Comparison of ENCODE assay signal across 17 mouse cellular contexts in genomic region chr6:33999530-33999929, GRCm38 (mm10). TPM values are rescaled to one million over a fixed set of nuclear protein-coding genes. Genes with fewer than 3 reads are reported as not detected.
"Had no signal": no experiment of that assay in that cellular context is flagged by ENCODE, and none has a peak within 500 bp of the region (broad histone marks: within the 10 kb centered on the region; RNA-seq: fewer than 3 reads in every experiment).

No protein-coding gene starts in this region.

- H3K27ac ChIP-seq: limb, embryonic 12.5 days; liver, embryonic 13.5 days; lung, embryonic 15.5 days; macrophage; midbrain, embryonic 12.5 days; neural tube, embryonic 12.5 days had no signal

- H3K9ac ChIP-seq: limb, embryonic 12.5 days; liver, embryonic 13.5 days; liver, postnatal 0 days; lung, embryonic 15.5 days; midbrain, embryonic 12.5 days; neural tube, embryonic 12.5 days had no signal

- DNase-seq: kidney, adult 8-10 months; kidney, postnatal 25 days; liver; liver, embryonic 13.5 days; liver, postnatal 0 days; lung, postnatal 14 days; right cerebral cortex, postnatal 25 days; thymus, postnatal 36 days had no signal

- ATAC-seq: liver, postnatal 0 days had no signal

- H3K4me3 ChIP-seq: limb, embryonic 12.5 days; liver, embryonic 13.5 days; lung, embryonic 15.5 days; megakaryocyte, embryonic 14.5 days; midbrain, embryonic 12.5 days; neural tube, embryonic 12.5 days had no signal

- H3K9me3 ChIP-seq: limb, embryonic 12.5 days; liver, embryonic 13.5 days; lung, embryonic 15.5 days; midbrain, embryonic 12.5 days; neural tube, embryonic 12.5 days had no signal

- H3K4me2 ChIP-seq: limb, embryonic 12.5 days; liver, embryonic 13.5 days; lung, embryonic 15.5 days; midbrain, embryonic 12.5 days; neural tube, embryonic 12.5 days had no signal

- H3K4me1 ChIP-seq: limb, embryonic 12.5 days; liver, embryonic 13.5 days; lung, embryonic 15.5 days; megakaryocyte, embryonic 14.5 days; neural tube, embryonic 12.5 days had no signal

- H3K36me3 ChIP-seq: limb, embryonic 12.5 days; liver, embryonic 13.5 days; lung, embryonic 15.5 days; midbrain, embryonic 12.5 days; neural tube, embryonic 12.5 days had no signal

- H3K27me3 ChIP-seq: limb, embryonic 12.5 days; liver, embryonic 13.5 days; lung, embryonic 15.5 days; neural tube, embryonic 12.5 days had no signal

RNA-seq across cellular contexts. Expression of gene Lrguk, which starts 29.7 kb away (rescaled TPM):
- total RNA-seq: monocyte, adult 5-6 weeks; neutrophil, adult 5-6 weeks had no signal
- polyA plus RNA-seq: small intestine, adult 2 months had no signal
